Comparison of ENCODE assay signal across 8 mouse cellular contexts in genomic region chr5:134485900-134486665, GRCm38 (mm10). TPM values are rescaled to one million over a fixed set of nuclear protein-coding genes. Genes with fewer than 3 reads are reported as not detected.
DNase-seq lines count a peak whose midpoint lies in the region; ATAC-seq and TF ChIP-seq lines count a peak whose summit lies in the region.
"Had no signal": no experiment of that assay in that cellular context is flagged by ENCODE, and none has a peak within 500 bp of the region (broad histone marks: within the 10 kb centered on the region; RNA-seq: fewer than 3 reads in every experiment).

No protein-coding gene starts in this region.

- ATAC-seq in heart, embryonic 14.5 days (ENCODE audit: insufficient number of reproducible peaks, insufficient read depth, low FRiP score, low read depth), result 0 out of 2 replicates have a peak, but pooled peaks have one; percentile 29
- ATAC-seq in kidney, postnatal 0 days (replicated peaks; ENCODE audit: low FRiP score, low read depth), result no peak

- DNase-seq in adrenal gland, adult 18-20 months (ENCODE audit: low spot score in 2 of 2), result peak; percentile 57 to 67
- DNase-seq in embryo, embryonic 11 days, result peak; percentile 86
- peak; percentile 92 for DNase-seq in kidney, postnatal 0 days (ENCODE audit: low spot score)
- peak; percentile 78 for DNase-seq in lung, postnatal 10 days
- DNase-seq in retina, postnatal 7 days (ENCODE audit: low read depth, low spot score), result peak; percentile 66

- TF ChIP-seq EP300 in ES-Bruce4 (IDR thresholded peaks at IDR 0.05; ENCODE audit: insufficient read depth, low read depth, low read length), result 0 out of 2 replicates have a peak, but pooled peaks have one; percentile 21

- H3K9me3 ChIP-seq in ES-Bruce4 (replicated peaks; ENCODE audit: control insufficient read depth, insufficient read depth, low read length, poor library complexity, severe bottlenecking), result no peaks in the 10 kb centered on the region
- H3K9me3 ChIP-seq in heart, embryonic 14.5 days (ENCODE audit: control insufficient read depth, low read length), result no peaks in the 10 kb centered on the region
- H3K9me3 ChIP-seq in kidney, postnatal 0 days (replicated peaks; ENCODE audit: low read length), result no peaks in the 10 kb centered on the region
- H3K9me3 ChIP-seq: limb, embryonic 15.5 days had no signal

- no peaks in the 10 kb centered on the region for H3K4me1 ChIP-seq in ES-Bruce4 (ENCODE audit: control insufficient read depth, insufficient read depth, low read length)
- H3K4me1 ChIP-seq in heart, embryonic 14.5 days (ENCODE audit: control insufficient read depth in 2 of 2, insufficient read depth in 2 of 2, low read length in 2 of 2), result no peaks in the 10 kb centered on the region
- H3K4me1 ChIP-seq in kidney, postnatal 0 days (replicated peaks; ENCODE audit: insufficient read depth, low read length), result no peaks in the 10 kb centered on the region

- TF ChIP-seq CTCF in ES-Bruce4 (IDR thresholded peaks at IDR 0.05; ENCODE audit: low read depth, low read length), result peak; percentile 98
- peak; percentile 99 for TF ChIP-seq CTCF in kidney, postnatal 0 days (IDR thresholded peaks at IDR 0.05; ENCODE audit: low read depth)

- no peaks in the 10 kb centered on the region for H3K27me3 ChIP-seq in ES-Bruce4 (ENCODE audit: control insufficient read depth, insufficient read depth, low read length, poor library complexity, severe bottlenecking)
- no peaks in the 10 kb centered on the region for H3K27me3 ChIP-seq in heart, embryonic 14.5 days (ENCODE audit: control insufficient read depth, insufficient read depth, low read length)
- no peaks in the 10 kb centered on the region for H3K27me3 ChIP-seq in kidney, postnatal 0 days (ENCODE audit: insufficient read depth, low read length)
- H3K27me3 ChIP-seq: limb, embryonic 15.5 days had no signal

- no peaks in the 10 kb centered on the region for H3K36me3 ChIP-seq in ES-Bruce4 (ENCODE audit: control insufficient read depth, insufficient read depth, low read length, poor library complexity, severe bottlenecking)
- H3K36me3 ChIP-seq in heart, embryonic 14.5 days (ENCODE audit: control insufficient read depth, insufficient read depth, low read length), result peaks cover 18% of the 10 kb centered on the region
- 0 out of 2 replicates have a peak, but pooled peaks cover 8% of the 10 kb centered on the region for H3K36me3 ChIP-seq in kidney, postnatal 0 days (ENCODE audit: insufficient read depth, low read length)

- no peak overlapping the region for H3K27ac ChIP-seq in ES-Bruce4 (ENCODE audit: insufficient read depth, low read length)
- no peak overlapping the region for H3K27ac ChIP-seq in heart, embryonic 14.5 days (replicated peaks in 1 of 2; ENCODE audit: control insufficient read depth in 1 of 2, insufficient read depth in 1 of 2, low read depth in 2 of 2, low read length in 2 of 2)
- H3K27ac ChIP-seq in kidney, postnatal 0 days, result no peak overlapping the region
- H3K27ac ChIP-seq: limb, embryonic 15.5 days had no signal

- TF ChIP-seq POLR2A in ES-Bruce4 (IDR thresholded peaks at IDR 0.05; ENCODE audit: insufficient read depth, low read length), result no peak

- H3K9ac ChIP-seq in ES-Bruce4 (ENCODE audit: low read depth, poor library complexity, severe bottlenecking), result no peak overlapping the region
- no peak overlapping the region for H3K9ac ChIP-seq in heart, embryonic 14.5 days (ENCODE audit: low read length)
- no peak overlapping the region for H3K9ac ChIP-seq in kidney, postnatal 0 days (ENCODE audit: low read depth, low read length)
- H3K9ac ChIP-seq: limb, embryonic 15.5 days had no signal

- 59% methylated on average over 13 of the region's 13 CpGs for WGBS in heart, embryonic 14.5 days
- WGBS in kidney, postnatal 0 days, result 57% methylated on average over 13 of the region's 13 CpGs

- H3K4me2 ChIP-seq in heart, embryonic 14.5 days (ENCODE audit: low read length), result no peak overlapping the region
- H3K4me2 ChIP-seq in kidney, postnatal 0 days (ENCODE audit: low read length), result no peak overlapping the region
- H3K4me2 ChIP-seq: limb, embryonic 15.5 days had no signal

- H3K4me3 ChIP-seq in ES-Bruce4 (ENCODE audit: low read depth, low read length), result no peak overlapping the region
- H3K4me3 ChIP-seq in heart, embryonic 14.5 days (ENCODE audit: control insufficient read depth in 1 of 2, insufficient read depth in 1 of 2, low read depth in 1 of 2, low read length in 2 of 2), result no peak overlapping the region
- H3K4me3 ChIP-seq in kidney, postnatal 0 days (replicated peaks; ENCODE audit: low read depth, low read length), result no peak overlapping the region
- H3K4me3 ChIP-seq: limb, embryonic 15.5 days had no signal

RNA-seq across cellular contexts. Expression of gene Gtf2ird1, which starts 29.6 kb away (rescaled TPM):
- polyA plus RNA-seq in ES-Bruce4 (2011; ENCODE audit: insufficient read depth, insufficient read length, low read depth, missing spikeins), result 91.5 and 94.2 TPM in 2 replicates
- 10 to 100 TPM; 44.9 to 71.0 TPM for total RNA-seq in adrenal gland, adult 18-20 months (2021)
- 53.9 and 55.0 TPM in 2 replicates for polyA plus RNA-seq in heart, embryonic 14.5 days (2014; fragmentation: Nextera tagmentation; extraction: Ambion mirVana)
- polyA plus RNA-seq in kidney, postnatal 0 days (2015; fragmentation: Nextera tagmentation; extraction: Ambion mirVana), result 46.7 and 49.8 TPM in 2 replicates
